Mouse (Mus musculus) right cerebral cortex, adult 2 months (tissue): ENCODE measurements at regions not wholly inside any gene's neighbourhood (a gene's known extent, or its start where the extent isn't known, plus 50 kb on each side); places are given as distances from the start of the nearest gene placed in this dataset.

Source experiments
- DNase-seq, 2 experiments: peaks; one replicate each; pipeline ENCODE4 v3.0.0; 2021 to 2022; ENCODE audit warnings: low spot score in 2 of 2

DNA sequence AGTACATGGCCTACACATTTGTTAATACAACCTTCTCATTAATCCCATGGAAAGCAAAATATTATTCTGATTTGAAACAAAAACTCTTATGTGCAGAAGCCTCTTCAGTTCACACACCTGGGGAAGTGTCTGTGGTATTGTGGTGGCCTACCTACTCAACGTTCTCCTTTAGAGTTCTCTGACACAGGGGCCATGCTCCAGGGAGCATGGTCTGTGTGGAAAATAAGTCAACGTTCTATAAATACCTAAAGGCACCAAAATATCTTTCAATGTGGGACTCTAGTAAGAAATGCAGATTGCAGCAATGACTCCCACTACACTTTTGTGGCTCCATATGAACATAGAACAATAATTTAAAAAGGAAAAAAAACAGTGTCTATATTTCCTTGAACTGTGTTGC is 489.0 kb upstream of the A1bg start:
- DNase-seq = no peak

DNA sequence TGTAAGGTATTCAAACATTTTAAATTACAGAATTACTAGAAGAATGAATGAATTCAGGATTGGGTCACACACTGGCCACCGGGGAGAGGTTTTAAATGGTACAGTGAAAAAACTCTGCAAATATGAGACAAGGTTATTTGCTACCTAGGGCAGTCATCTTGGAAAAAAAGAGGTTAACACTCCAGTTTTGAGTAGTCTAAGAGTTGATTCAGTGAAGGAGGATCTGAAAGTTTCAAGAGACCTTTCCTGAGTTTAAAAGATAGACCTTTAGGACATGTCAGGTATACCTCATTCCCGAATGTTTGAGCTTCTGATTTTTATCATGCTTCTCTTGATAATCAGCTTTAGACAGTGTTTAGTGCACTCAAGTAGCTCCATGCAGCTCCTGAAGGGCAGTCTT is 488.0 kb upstream of the A1bg start:
- no peak for DNase-seq

DNA sequence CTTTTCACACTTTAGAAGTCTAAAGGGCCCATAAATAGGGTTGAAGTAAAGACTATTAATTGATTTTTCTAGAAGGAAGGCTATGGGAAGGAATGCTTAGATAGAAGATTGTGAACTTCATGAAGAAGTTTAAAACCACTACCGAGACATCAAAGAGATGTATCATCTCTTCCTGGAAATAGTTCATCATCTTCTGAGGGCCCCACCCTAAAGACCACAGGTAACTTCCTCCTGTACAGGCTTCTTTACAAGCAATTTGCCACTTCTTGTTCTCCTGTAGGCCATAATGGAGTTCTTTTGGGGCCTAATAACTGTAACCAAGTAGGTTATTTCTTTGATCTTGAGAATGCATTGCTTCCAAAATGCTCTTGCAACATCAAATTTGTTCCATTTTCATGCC is 485.8 kb upstream of the A1bg start:
- DNase-seq = no peak

DNA sequence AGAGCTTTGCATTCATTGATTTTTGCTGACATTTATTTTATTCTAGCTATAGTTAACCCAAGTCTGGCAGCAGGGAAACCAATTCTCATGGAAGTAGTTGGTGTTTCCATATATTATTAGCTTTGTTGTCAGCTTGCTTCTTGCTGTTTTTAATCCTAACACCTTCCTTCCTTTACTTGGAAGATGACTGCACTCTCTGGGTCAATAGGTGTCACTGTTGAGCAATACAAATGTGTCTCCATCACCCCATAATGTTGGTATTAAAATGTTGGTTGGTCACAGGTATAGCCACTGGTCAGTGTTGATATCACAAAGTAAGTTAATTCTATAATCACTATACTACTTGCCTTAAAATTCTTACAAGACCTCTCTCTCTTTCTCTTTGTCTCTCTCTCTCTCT is 477.9 kb upstream of the A1bg start:
- DNase-seq = peak; percentile 7 to 9

DNA sequence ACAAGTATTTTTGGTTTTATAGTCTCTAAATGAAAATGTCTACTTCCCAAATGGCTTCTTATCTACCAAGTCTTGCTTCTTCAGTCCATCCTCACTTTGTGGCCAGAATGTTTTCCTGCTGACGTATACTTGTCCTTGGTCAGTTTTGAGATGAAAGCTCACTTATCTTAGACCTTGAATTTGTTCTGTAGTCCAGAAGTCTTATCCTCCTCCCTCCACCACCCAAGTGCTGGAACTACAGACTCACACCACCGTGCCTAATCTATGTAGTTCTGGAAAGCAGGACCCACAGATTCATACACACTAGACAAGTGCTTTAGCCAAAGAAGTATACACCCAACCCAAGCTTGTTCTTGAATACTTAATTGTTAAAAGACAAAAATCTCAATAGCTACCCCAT is 477.2 kb upstream of the A1bg start:
- no peak for DNase-seq

DNA sequence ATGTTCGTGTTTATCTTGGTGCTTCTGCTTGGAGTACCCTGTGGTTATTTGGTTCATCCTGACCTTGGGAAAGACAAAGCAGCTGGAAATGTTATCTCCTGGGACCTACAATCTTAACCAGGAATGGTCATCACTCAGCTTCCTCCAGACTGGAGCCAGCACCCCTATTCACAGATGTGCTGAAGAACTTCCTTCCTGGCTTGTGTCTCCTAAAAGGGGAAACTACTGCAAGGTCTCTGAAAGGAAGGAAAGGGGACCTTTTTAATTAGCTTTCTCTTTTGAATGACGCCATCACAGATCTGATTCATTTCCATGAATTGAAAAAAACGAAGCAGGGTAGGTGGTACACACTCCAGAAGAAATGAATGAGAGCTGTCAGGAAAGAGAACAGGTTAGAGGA is 476.0 kb upstream of the A1bg start:
- DNase-seq = no peak

DNA sequence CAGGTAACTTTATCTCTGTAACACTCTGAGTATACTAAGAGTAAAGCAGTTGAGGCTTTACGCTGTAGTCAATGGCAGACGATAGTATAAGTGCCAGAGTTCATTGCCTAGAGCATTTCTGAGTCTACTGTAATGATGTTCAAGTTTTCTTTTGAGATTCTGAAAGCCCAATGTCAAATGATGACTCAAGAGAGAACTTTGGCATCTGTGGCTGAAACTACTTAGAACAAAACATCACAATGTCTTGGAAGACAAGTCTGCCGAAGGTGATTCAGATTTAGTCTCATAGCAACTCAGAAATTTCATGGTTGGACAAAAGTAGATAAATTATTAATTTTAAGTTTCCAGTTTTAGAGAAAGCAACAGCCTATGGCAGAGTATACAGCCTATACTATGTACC is 474.2 kb upstream of the A1bg start:
- DNase-seq = no peak

DNA sequence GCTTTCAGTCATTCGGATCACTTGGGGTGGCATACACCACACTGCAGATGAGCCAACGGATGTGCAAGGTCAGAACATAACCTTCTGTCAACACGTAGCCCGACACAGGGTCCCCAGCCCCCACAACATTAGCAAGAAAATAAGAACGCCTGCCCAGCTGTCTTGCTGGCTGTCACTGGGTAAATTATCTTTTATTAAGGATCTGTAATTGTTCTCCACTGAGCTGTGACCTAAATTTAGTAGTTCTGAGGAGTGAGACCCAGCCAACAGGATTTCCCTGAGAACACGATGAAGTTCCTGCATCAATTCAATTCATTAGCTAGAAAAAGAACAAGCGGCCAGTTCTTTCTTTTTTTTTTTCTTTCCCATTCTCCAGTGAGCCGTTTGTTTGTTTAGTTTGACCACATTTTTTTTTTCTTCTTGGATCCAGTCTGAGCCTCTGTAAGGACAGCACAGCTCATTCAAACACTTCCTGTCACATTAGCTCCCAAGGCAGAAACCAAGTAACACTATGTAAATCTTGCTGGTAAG is 472.5 kb upstream of the A1bg start:
- DNase-seq = peak in 1 of 2 experiments; percentile 19

DNA sequence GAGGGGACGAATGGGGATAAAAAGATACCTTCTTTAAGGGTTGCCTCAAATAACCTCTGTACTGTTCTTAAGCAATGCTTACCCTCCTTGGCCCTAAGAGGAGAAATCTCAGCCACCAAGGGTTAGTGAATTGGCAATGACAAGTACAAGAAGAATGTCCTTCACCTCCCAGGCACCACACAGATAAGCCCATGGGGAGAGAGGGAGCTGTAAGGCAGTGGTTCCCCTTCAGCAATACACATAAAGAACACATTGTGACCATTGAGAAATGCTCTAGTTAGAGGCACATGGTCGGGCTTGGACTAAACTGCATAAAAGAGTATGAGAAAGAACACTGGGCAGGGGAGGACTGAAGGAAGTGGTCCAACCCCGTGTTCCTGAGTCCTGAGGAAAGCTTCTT is 457.9 kb upstream of the A1bg start:
- DNase-seq = no peak

DNA sequence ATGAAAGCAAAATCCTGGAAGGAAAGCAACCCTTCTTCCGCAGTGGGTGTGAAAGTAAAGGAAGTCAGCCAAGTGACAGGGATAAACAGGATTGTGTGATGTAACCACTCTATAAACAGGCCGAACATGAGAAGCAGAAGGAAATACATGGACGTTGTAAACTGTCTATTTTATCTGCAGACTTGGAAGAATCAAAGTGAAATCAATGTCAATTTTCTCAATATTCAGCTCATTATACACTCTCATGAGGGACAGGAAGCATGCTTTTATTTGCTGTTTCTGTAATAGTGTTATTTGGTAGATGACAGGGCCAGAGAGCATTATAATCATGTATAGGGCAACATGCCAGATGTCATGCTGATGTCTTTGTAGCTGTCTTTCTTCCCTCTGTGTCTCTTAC is 443.5 kb upstream of the A1bg start:
- no peak for DNase-seq

DNA sequence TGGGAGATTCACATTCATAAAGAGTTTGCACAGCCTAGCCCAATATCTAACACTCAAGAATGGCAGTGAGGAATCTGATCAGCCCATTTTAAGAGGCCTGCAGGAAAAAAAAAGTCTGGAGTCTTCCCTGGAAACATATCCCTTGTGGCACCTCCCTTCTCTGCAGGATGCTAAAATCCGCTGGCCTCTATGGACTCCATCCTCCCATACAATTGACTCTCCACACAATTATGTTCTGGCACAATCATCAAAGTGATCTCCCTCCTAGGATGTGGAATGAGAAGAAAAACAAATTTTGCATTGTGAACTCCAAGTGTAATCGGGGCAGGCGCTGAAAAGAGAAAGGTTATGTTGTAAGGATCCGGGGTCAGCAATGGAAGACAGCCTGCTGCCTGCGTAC is 442.7 kb upstream of the A1bg start:
- no peak for DNase-seq

DNA sequence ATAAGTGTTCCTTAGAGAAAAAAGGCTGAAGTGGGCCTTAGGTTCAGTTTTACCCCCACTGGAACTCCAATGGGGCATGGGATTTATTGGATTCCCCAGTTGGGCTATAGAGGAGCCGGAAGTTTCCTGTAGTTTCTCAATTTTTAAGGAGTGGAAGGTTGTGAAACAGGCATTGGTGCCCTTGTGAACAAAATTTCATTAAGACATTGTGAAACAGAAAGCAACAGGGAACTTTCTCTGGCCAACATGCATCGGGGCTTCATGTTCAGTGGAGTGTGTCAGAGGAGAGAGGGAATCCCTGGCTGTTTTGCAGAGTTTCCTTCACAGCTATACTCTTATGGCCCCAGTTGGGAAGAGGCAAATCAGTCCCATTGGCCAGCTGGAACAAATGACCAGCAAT is 441.6 kb upstream of the A1bg start:
- DNase-seq = no peak

DNA sequence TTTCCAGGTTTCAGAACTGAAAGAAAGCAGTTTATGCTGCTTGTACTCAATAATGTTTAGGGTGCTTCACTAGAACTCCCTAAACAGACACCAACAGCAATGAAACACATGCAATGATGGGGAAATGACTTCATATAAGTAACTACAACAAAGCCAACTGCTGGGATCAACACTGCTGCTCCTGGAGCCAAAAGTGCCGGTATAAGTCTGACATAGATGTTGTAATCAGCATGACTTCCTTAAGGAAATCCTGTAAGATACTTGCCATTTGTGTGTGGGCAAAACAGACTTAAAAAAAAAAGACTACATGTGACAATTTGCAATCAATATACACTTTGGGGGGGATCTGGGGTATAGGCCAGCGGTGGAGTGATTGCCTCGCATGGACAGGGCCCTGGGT is 438.4 kb upstream of the A1bg start:
- no peak for DNase-seq

DNA sequence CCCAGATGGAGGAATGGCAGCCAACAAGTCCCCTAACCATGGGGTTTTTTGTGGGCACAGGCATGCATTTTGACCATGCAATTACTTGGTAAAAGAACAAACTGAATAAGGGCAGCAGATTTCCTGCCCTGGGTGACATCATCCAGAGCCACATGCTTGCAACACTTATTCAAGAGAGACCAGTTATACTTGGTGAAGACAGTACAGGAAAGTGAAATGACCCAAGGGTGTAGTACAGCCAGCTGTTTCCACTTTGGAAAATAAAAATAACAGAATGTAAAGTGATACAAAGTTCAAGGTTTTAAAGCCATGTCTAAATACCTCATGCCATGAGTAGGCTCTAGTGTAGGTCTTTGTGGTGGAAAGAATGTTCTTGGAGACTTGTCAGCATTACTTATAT is 432.5 kb upstream of the A1bg start:
- DNase-seq = no peak

DNA sequence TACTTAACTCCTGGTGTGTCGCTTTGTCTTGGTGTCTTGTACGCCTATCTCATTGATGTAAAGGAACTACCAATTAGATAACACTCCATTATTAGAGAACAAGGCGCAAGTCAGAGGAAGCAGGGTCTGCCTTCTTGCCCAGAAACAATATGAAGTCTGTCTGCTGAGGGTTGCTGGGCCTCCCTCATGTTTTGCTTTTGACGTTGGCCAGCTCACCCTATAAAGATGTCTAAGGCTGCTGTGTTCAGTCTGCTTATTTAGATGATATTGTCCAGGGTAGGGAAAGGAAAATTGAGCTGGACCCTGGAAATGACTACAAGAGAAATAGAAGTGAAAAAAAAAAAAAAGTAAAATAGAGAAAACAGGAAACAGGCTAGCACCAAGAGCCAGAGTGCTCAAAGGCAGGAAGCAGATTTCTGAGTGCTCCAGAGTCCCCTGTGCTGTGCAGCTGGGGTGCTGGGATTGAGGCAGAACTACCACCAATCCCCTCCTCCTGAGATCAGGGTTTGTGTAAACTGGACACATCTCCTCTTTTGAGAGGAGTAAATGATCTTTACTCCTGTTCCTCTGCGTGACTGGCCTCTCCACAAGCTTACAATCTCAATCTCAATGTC is 429.0 kb upstream of the A1bg start:
- DNase-seq = no peak

DNA sequence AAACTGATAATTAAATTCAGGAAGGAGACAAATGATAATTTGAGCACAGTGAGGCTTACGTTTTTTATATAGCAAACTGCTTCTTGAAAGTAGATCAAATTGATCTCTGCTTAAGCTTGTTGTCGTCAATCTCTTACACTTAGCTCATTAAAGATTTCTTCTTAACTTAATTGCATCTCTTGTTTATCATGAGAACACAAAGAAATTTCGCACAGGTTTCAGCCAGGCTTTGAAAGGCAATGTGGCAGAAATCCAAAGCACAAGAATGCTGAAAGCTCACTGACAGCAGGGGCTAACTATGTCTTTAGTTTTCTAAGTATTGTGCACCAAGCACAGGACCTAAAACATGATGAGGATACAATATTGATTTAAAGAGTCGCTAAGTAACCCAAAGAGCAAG is 422.3 kb upstream of the A1bg start:
- DNase-seq = no peak

DNA sequence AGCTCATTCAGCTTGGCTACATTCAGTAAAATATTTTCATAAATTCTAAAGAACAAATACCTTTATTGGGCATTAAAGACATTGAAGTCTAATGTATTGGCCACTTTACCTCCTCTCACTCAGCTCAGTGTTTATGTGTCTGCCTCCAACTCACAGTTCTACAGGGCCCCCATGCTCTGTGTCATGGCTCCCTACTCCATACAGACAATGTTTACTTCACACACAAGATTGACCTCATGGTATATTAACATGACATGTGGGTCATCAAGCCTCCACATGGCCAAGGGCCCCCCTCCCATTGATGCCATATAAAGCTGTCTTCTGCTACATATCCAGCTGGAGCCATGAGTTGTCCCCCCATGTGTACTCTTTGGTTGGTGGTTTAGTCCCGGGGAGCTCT is 419.8 kb upstream of the A1bg start:
- no peak for DNase-seq

DNA sequence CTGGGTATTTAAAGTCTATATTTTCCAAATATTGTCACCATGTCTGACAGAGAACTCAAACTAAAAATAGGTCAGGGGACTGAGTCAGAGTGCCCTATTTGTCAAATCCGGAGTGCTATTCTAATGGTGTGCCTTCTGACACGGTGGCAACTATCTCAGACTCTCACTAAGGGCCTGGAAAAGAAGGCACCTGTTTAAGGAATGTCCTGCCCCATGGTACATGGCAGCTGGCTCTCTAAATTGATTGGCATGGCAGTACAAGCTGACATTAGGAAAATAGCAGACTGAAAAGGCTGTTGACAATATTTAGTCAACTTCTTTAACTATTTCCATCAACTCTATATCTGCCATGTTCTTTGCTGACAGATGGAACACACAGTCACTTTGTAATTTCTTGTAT is 405.1 kb upstream of the A1bg start:
- no peak for DNase-seq

DNA sequence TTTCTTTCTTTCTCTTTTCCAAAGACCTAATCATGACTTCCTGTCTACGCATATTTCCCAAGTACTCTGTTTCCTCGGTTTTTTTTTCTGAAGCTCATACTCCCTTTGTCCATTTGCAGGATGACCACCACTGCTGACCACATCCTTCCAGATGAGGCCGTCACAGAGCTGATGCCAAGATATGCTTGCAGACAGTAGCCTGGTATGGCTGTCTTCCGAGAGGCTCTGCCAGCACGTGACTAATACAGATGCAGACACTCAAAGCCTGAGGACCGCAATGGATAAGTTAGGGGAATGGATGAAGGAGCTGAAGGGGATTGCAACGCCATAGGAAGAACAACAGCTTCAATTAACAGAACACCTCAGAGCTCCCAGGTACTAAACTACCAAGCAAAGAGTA is 399.4 kb upstream of the A1bg start:
- DNase-seq = no peak

DNA sequence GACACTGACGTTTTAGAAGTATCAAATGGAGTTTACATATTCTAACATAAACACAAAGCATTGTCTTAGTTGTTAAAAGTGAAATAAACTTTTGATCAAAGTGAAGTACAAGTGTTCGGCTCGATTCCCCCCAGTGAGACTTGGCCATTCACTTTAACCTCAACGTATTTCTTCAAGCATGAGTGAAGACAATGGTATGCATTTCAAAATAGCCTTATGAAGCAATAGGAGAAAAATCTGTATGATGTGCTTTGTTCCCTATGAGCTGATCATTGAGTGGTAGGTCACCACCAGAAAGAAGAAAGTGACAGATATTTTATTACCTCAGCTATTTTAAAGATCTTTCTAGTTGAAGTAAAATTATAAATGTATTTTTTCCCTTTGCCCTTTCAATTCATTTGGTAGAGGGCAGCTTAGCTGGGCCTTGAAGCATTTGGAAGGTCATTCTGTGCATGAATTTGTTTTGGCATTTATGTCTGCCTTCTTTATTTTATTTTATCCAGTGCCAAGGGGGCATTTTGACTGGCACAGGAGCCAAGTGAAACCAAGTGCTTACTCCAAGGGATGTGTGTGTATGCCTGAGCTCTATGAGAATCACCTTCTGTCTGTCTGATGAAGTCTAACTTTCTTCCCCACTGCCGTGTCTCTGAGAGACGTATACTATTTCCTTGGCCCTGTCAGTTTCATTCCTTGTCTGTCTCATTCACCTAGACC is 386.8 kb upstream of the A1bg start:
- DNase-seq = no peak

DNA sequence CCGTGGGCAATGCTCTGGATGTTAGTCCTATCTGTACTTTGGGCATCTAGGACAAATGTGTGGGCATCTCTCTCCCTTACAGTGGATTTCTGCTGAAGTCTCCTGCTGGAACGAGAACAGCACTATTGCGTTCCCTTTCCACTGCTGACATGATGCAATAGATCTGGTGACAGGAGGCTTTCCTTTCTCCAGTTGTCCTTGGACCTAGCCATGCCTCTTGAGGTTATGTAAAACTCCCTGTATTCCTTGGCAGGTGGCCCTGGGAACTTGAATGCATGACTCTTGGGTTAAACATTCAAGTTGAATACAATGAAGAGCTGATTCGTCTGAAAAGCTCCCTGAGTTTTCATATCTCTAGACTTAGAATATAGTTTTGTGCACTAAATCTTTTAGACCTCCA is 386.1 kb upstream of the A1bg start:
- DNase-seq = no peak

DNA sequence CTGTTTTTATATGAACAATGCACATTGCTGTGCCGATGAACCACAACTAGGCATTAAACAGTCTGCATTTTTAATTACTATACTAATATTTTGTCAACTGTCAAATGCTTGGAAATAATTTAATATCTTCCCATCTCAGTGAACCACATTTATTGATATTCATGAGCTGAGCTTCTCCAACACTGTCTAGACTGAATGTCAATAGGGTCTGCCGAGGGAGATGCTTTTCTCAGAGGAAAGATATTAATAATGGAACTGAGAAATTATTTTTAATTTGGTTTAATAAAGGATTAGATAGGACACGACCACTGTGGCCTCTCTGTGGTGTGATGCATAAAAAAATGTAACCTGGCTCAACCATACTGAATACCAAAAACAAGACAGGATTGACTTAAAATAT is 381.7 kb upstream of the A1bg start:
- no peak for DNase-seq

DNA sequence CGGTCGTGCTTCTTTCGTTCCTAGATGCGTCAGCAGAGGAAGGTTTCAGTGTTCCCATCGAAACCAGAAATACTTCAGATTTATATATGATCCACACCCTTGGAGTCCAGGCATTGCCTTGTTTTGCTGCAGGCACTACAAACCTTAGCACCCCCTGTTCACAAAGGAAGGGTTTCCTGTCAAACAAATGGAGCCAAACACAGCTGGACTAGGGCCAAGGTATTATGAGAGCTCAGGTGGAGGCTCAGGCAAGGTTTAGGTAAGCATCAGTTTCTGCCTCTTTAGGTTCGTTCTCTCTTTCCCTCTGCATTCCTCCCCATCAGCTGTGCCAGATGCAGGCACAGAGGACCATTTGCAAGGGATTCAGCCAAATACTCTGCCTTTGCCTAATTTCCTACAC is 377.0 kb upstream of the A1bg start:
- DNase-seq = no peak
